Mouse (Mus musculus): ENCODE measurements around the gene Phf2. TPM values are rescaled to one million over a fixed set of nuclear protein-coding genes. Genes with fewer than 3 reads are reported as not detected.

Phf2 gene
- polyA plus RNA-seq, 1 experiment, result 3.1 TPM

GRCm38 (mm10) chr13:48782727-48783725 is 87.9 kb downstream of the Phf2 start:
- Histone ChIP-seq H3K36me3 (ENCODE audit: control insufficient read depth) (no peaks in the 10 kb centered on the region), H3K4me3 (replicated peaks) (no peak overlapping the region), H3K9me3 (ENCODE audit: control insufficient read depth, low read length) (no peaks in the 10 kb centered on the region), H3K4me1 (ENCODE audit: control insufficient read depth) (no peaks in the 10 kb centered on the region), H3K27me3 (ENCODE audit: control insufficient read depth) (no peaks in the 10 kb centered on the region; the same call in 1 of the 2 replicates)
- TF ChIP-seq GATA1 (IDR thresholded peaks at IDR 0.05; ENCODE audit: low read length) (no peak), TAL1 (IDR thresholded peaks at IDR 0.05; ENCODE audit: low read length) (no peak)

GRCm38 (mm10) chr13:48780345-48781010 is 90.4 kb downstream of the Phf2 start:
- Histone ChIP-seq H3K4me3 (replicated peaks) (no peak overlapping the region), H3K36me3 (ENCODE audit: control insufficient read depth) (no peaks in the 10 kb centered on the region), H3K27me3 (ENCODE audit: control insufficient read depth) (no peaks in the 10 kb centered on the region; the same call in 1 of the 2 replicates), H3K9me3 (ENCODE audit: control insufficient read depth, low read length) (no peaks in the 10 kb centered on the region), H3K4me1 (ENCODE audit: control insufficient read depth) (no peaks in the 10 kb centered on the region)
- TF ChIP-seq TAL1 (IDR thresholded peaks at IDR 0.05; ENCODE audit: low read length) (no peak), GATA1 (IDR thresholded peaks at IDR 0.05; ENCODE audit: low read length) (no peak)

GRCm38 (mm10) chr13:48779592-48780344 is 91.2 kb downstream of the Phf2 start:
- Histone ChIP-seq H3K4me3 (replicated peaks) (no peak overlapping the region), H3K27me3 (ENCODE audit: control insufficient read depth) (no peaks in the 10 kb centered on the region; the same call in 1 of the 2 replicates), H3K9me3 (ENCODE audit: control insufficient read depth, low read length) (no peaks in the 10 kb centered on the region), H3K4me1 (ENCODE audit: control insufficient read depth) (no peaks in the 10 kb centered on the region), H3K36me3 (ENCODE audit: control insufficient read depth) (no peaks in the 10 kb centered on the region)
- no peak for TF ChIP-seq TAL1 (IDR thresholded peaks at IDR 0.05; ENCODE audit: low read length)
- no peak for TF ChIP-seq GATA1 (IDR thresholded peaks at IDR 0.05; ENCODE audit: low read length)

GRCm38 (mm10) chr13:48778138-48778537 is 92.8 kb downstream of the Phf2 start:
- Histone ChIP-seq H3K4me1 (ENCODE audit: control insufficient read depth) (no peaks in the 10 kb centered on the region), H3K27me3 (ENCODE audit: control insufficient read depth) (no peaks in the 10 kb centered on the region; the same call in 1 of the 2 replicates), H3K9me3 (ENCODE audit: control insufficient read depth, low read length) (no peaks in the 10 kb centered on the region), H3K36me3 (ENCODE audit: control insufficient read depth) (no peaks in the 10 kb centered on the region), H3K4me3 (replicated peaks) (no peak overlapping the region)
- TF ChIP-seq TAL1 (IDR thresholded peaks at IDR 0.05; ENCODE audit: low read length), result no peak

DNA sequence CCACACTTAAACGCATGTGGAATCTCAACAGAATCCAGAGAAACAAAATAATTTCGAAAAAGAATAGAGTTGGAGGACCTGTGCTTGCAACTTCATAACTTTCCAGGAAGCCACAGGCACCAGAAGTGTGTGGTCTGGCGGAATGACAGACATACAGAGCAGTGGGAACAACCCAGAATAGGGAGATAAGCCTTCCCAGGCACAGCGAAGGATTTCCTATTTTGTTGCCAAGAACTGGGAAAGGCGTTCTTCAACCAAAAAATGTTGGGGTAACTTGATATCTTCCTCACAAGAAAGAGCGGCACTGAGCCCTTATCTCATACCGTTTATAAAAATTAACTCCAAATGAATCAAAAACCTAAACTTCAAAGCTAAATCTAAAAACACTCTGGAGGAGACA is 96.4 kb downstream of the Phf2 start:
- Histone ChIP-seq H3K27me3 (ENCODE audit: control insufficient read depth) (no peaks in the 10 kb centered on the region), H3K36me3 (ENCODE audit: control insufficient read depth) (no peaks in the 10 kb centered on the region), H3K9me3 (ENCODE audit: control insufficient read depth, low read length) (no peaks in the 10 kb centered on the region), H3K4me3 (replicated peaks) (no peak overlapping the region), H3K4me1 (ENCODE audit: control insufficient read depth) (no peaks in the 10 kb centered on the region)
- TF ChIP-seq GATA1 (IDR thresholded peaks at IDR 0.05; ENCODE audit: low read length), result no peak
- no peak for TF ChIP-seq TAL1 (IDR thresholded peaks at IDR 0.05; ENCODE audit: low read length)

DNA sequence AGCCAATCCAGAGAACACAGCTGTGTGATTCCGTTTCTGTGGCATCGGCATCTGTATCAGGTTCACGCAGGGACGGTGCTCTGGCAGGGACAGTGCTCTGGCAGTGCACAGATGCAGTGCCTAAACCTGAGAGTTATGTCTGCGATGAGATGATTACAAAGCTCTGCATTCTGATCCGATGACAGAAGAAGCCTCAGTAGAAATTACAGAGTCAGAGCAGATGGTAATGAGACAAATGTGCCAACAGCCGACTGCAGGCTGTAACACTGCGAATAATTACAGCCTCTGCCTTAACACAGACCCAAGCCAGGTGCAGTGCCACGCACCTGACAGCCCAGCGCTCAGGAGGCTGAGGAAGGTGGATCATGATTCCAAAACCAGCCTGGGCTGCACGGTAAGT is 102.8 kb downstream of the Phf2 start:
- no peak for TF ChIP-seq GATA1 (IDR thresholded peaks at IDR 0.05; ENCODE audit: low read length)

DNA sequence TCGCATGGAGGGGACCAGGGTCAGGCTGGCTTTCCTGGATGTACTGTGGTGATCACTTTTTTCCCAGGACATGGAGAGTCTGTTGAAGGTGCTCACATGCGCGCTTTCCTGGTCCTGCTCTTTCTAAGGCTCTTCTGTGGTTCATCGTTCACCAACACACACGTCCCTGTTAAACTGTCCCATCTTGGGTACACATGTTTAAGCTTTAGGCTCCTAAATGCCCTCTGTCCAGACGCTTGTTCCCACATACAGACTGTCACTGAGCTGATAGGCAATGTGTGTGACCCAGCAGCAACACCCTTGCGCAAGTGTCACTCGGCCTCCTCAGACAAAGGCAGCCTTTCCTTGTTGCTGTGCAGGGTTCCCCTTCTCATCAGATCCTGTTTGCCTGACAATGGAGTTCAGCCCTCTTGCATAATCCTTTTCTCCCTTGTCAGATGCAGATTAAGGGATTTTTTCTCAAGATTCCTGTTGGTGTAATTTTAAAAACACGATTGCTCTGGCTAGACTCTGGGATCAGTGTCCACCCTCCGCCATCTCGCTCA is 107.1 kb downstream of the Phf2 start:
- no peak for TF ChIP-seq TAL1 (IDR thresholded peaks at IDR 0.05; ENCODE audit: low read length)
- no peak for TF ChIP-seq GATA1 (IDR thresholded peaks at IDR 0.05; ENCODE audit: low read length)
- Histone ChIP-seq H3K9me3 (ENCODE audit: control insufficient read depth, low read length) (no peaks in the 10 kb centered on the region), H3K36me3 (ENCODE audit: control insufficient read depth) (no peaks in the 10 kb centered on the region), H3K4me3 (replicated peaks) (no peak overlapping the region), H3K27me3 (ENCODE audit: control insufficient read depth) (no peaks in the 10 kb centered on the region), H3K4me1 (ENCODE audit: control insufficient read depth) (no peaks in the 10 kb centered on the region)

More for the DNA sequence above, 102.8 kb downstream of the Phf2 start:
- Histone ChIP-seq H3K9me3 (ENCODE audit: control insufficient read depth, low read length) (no peaks in the 10 kb centered on the region), H3K4me3 (replicated peaks) (no peak overlapping the region), H3K36me3 (ENCODE audit: control insufficient read depth) (no peaks in the 10 kb centered on the region), H3K4me1 (ENCODE audit: control insufficient read depth) (no peaks in the 10 kb centered on the region), H3K27me3 (ENCODE audit: control insufficient read depth) (no peaks in the 10 kb centered on the region)

DNA sequence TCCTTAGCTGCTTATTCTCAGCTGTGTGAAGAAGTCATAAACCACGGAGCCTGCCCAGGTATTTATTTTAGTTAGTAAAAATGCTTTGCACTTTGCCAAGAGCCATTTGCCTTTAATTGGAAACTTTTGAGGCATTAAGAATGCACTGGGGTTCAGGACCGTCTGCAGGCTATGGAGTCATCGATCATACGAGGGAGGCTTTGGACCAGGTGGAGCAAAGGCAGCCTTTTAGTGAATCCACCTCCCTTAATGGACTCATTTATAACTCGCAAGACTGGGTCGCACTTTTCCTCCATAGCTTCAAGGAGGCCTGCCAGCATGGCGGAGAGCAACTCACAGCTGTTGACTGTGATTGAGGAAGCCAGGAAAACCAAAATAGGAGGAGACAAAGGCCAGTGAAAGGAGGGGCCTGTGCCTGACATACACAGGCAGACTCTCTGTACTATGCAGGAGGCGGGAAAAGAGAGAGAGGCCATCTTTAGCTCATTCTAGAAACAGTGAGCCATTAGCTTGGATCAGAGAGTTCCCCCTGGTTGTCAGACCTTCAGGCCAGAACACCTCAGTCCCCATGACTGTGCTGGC is 110.0 kb downstream of the Phf2 start:
- TF ChIP-seq TAL1 (IDR thresholded peaks at IDR 0.05; ENCODE audit: low read length) (no peak), GATA1 (IDR thresholded peaks at IDR 0.05; ENCODE audit: low read length) (no peak)
- no peaks in the 10 kb centered on the region for H3K4me1 ChIP-seq (ENCODE audit: control insufficient read depth)
- H3K27me3 ChIP-seq (ENCODE audit: control insufficient read depth), result no peaks in the 10 kb centered on the region
- H3K4me3 ChIP-seq (replicated peaks), result no peak overlapping the region
- H3K9me3 ChIP-seq (ENCODE audit: control insufficient read depth, low read length), result no peaks in the 10 kb centered on the region
- H3K36me3 ChIP-seq (ENCODE audit: control insufficient read depth), result no peaks in the 10 kb centered on the region

Measured in erythroblast, embryonic 14.5 days (primary cell).